Mouse (Mus musculus) embryonic fibroblast, embryonic 13.5 days (primary cell): ENCODE results near the gene Nr2f1.

ENCODE experiments used
- CTCF ChIP-seq: IDR thresholded peaks from 2 replicates; pipeline ENCODE4 v1.5.1; 2011; ENCODE audit warnings: mild to moderate bottlenecking, control low read depth, low read length, moderate library complexity, borderline replicate concordance; ENCODE audit not compliant: insufficient read depth
- POLR2A ChIP-seq: IDR thresholded peaks from 2 replicates; pipeline ENCODE4 v1.6.1; 2011; ENCODE audit warnings: low read depth, mild to moderate bottlenecking, control low read depth, low read length, moderate library complexity

- TF ChIP-seq CTCF: no peak
- no peak for TF ChIP-seq POLR2A
Observed at GRCm38 (mm10) chr13:78172861-78173260, 26.7 kb downstream of the Nr2f1 start.
